Mouse (Mus musculus): ENCODE measurements around the gene Rasa2.

Gene Rasa2

GRCm38 (mm10) chr9:96523148-96523547 is 108.3 kb downstream of the Rasa2 start:
- ChIA-PET POLR2A (interaction anchor here in 3 of 4 experiments (0.6 to 2.8 kb wide), 5 partner anchors 13 to 20 kb away, joined by 3 to 12 read pairs (median 3); no protein-coding TSS in a partner anchor), CTCF (interaction anchor here in 2 of 4 experiments (0.5 to 1.8 kb wide), 6 partner anchors 10 to 265 kb away, joined by 3 to 4 read pairs (median 3); no protein-coding TSS in a partner anchor)

GRCm38 (mm10) chr9:96521574-96521973 is 109.8 kb downstream of the Rasa2 start:
- ChIA-PET POLR2A (interaction anchor here in 3 of 4 experiments (0.6 to 1.6 kb wide), 6 partner anchors 9 to 403 kb away, joined by 3 to 4 read pairs (median 4); partner anchors contain the start of gene Gk5 (in 1 of the 3)), CTCF (interaction anchor here (0.8 to 1.3 kb wide), 4 partner anchors 148 to 221 kb away, joined by 3 to 4 read pairs (median 4); no protein-coding TSS in a partner anchor)

GRCm38 (mm10) chr9:96517429-96517828 is 114.0 kb downstream of the Rasa2 start:
- ChIA-PET CTCF (no interaction called here), POLR2A (interaction anchor here in 2 of 4 experiments (0.9 to 1.4 kb wide), 2 partner anchors 19 to 20 kb away, joined by 3 read pairs; no protein-coding TSS in a partner anchor)

- ChIA-PET CTCF (interaction anchor here in 2 of 4 experiments (0.6 to 1.1 kb wide), 2 partner anchors 10 to 16 kb away, joined by 3 to 6 read pairs; no protein-coding TSS in a partner anchor), POLR2A (interaction anchor here in 3 of 4 experiments (0.6 to 1.5 kb wide), 4 partner anchors 19 to 643 kb away, joined by 3 to 5 read pairs (median 3); no protein-coding TSS in a partner anchor)
Measured at GRCm38 (mm10) chr9:96516806-96517205, 114.6 kb downstream of the Rasa2 start.

- POLR2A ChIA-PET, result interaction anchor here in 1 of 4 experiments (0.6 to 1.5 kb wide), 2 partner anchors 22 to 324 kb away, joined by 3 read pairs; no protein-coding TSS in a partner anchor
- CTCF ChIA-PET, result interaction anchor here in 1 of 4 experiments (0.5 kb wide), 1 partner anchor 236 kb away, joined by 3 read pairs; no protein-coding TSS in a partner anchor
Measured at GRCm38 (mm10) chr9:96515737-96516136, 115.7 kb downstream of the Rasa2 start.

- ChIA-PET POLR2A (interaction anchor here in 1 of 4 experiments (1.0 to 1.4 kb wide), 4 partner anchors 11 to 125 kb away, joined by 4 read pairs; partner anchors contain the start of gene Gm28729), CTCF (interaction anchor here in 1 of 4 experiments (1.2 kb wide), 1 partner anchor 10 kb away, joined by 3 read pairs; no protein-coding TSS in a partner anchor)
Measured at GRCm38 (mm10) chr9:96514278-96514677, 117.1 kb downstream of the Rasa2 start.

GRCm38 (mm10) chr9:96506011-96506498 is 125.4 kb downstream of the Rasa2 start:
- CTCF ChIA-PET, result no interaction called here
- POLR2A ChIA-PET, result interaction anchor here in 1 of 4 experiments (0.7 kb wide), 3 partner anchors 34 to 871 kb away, joined by 3 to 5 read pairs (median 3); no protein-coding TSS in a partner anchor

GRCm38 (mm10) chr9:96505156-96505555 is 126.3 kb downstream of the Rasa2 start:
- ChIA-PET POLR2A (no interaction called here), CTCF (interaction anchor here in 1 of 4 experiments (1.1 kb wide), 1 partner anchor 11 kb away, joined by 5 read pairs; no protein-coding TSS in a partner anchor)

GRCm38 (mm10) chr9:96504116-96504895 is 127.1 kb downstream of the Rasa2 start:
- CTCF ChIA-PET, result interaction anchor here in 3 of 4 experiments (0.5 to 1.4 kb wide), 22 partner anchors 10 to 385 kb away, joined by 3 to 6 read pairs (median 3); no protein-coding TSS in a partner anchor
- POLR2A ChIA-PET, result interaction anchor here (0.6 to 1.0 kb wide), 5 partner anchors 18 to 385 kb away, joined by 3 to 7 read pairs (median 3); partner anchors contain the start of gene Gk5 (in 1 of the 4)

- ChIA-PET CTCF (interaction anchor here (0.5 to 1.4 kb wide), 11 partner anchors 12 to 1493 kb away, joined by 3 to 5 read pairs (median 3); no protein-coding TSS in a partner anchor), POLR2A (interaction anchor here in 3 of 4 experiments (0.6 to 2.2 kb wide), 6 partner anchors 19 to 262 kb away, joined by 3 to 6 read pairs (median 4); no protein-coding TSS in a partner anchor)
Measured at GRCm38 (mm10) chr9:96502856-96503610, 128.4 kb downstream of the Rasa2 start.

- POLR2A ChIA-PET, result interaction anchor here in 2 of 4 experiments (0.6 to 2.2 kb wide), 5 partner anchors 14 to 38 kb away, joined by 3 to 5 read pairs (median 3); no protein-coding TSS in a partner anchor
- CTCF ChIA-PET, result interaction anchor here in 1 of 4 experiments (1.2 to 1.3 kb wide), 2 partner anchors 9 to 15 kb away, joined by 3 read pairs; no protein-coding TSS in a partner anchor
Measured at GRCm38 (mm10) chr9:96501217-96501616, 130.2 kb downstream of the Rasa2 start.

- POLR2A ChIA-PET, result interaction anchor here in 3 of 4 experiments (0.6 to 1.4 kb wide), 5 partner anchors 9 to 323 kb away, joined by 3 to 13 read pairs (median 4); no protein-coding TSS in a partner anchor
- CTCF ChIA-PET, result interaction anchor here in 3 of 4 experiments (0.6 to 1.1 kb wide), 4 partner anchors 8 to 143 kb away, joined by 3 to 7 read pairs (median 3); no protein-coding TSS in a partner anchor
Measured at GRCm38 (mm10) chr9:96493212-96493611, 138.2 kb downstream of the Rasa2 start.

- CTCF ChIA-PET, result interaction anchor here in 2 of 4 experiments (0.6 to 1.1 kb wide), 3 partner anchors 11 to 23 kb away, joined by 3 to 5 read pairs (median 4); no protein-coding TSS in a partner anchor
- POLR2A ChIA-PET, result interaction anchor here in 1 of 4 experiments (1.6 kb wide), 1 partner anchor 13 kb away, joined by 7 read pairs; the partner anchor contains the start of gene Rnf7
Measured at GRCm38 (mm10) chr9:96491810-96492209, 139.6 kb downstream of the Rasa2 start.

Measured in embryonic stem cell, embryonic (primary cell).